Mouse (Mus musculus): ENCODE results near the gene Smad1. TPM values are rescaled to one million over a fixed set of nuclear protein-coding genes. Genes with fewer than 3 reads are reported as not detected.

The Smad1 gene
- total RNA-seq, 2 experiments from 2014 or later: 48.6 to 54.4 TPM

DNA sequence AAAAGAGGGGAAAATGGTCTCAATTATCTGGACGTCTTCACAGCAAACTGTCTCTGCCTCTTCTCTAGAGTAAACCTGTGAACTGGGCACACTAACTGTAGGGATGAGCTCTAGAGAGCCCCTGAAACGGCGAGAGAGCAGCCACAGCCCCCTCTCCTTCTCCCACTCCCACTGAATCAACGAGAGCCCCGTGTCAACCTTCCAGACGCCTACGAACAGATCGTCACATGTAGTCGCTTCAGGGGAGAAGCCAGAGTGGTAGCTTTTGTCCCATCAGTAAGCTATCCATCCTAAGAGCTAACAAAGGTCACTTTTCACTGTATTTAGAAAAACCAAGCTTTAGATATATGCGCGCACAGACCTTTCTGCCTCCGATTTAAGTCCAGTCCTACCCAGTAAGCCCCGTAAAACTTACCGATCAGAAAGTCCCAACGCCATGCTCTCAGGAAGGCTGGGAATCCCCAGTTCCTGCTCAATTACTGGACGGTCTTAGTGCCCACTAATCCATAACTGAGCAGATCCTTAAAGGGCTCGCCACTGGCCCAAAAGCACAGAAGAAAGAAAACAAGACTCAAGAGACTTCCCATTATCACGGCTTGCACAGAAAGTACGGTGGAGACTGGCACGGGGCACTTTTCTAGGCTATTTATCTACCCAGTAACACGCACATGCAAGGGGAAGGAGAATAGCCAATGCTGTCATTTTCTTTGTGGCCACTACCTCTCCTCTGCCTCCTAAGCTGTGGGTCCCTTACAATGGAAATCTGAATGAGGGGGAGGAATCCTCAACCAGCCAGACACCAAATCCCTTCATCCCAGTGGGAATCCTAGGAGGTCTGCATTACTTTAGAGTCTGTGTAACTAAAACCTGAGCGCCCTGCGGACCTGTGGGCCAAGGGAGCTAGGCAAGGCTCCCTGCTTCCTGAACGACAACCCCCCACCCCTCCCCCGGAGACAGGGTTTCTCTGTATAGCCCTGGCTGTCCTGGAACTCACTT is 14.7 kb downstream of the Smad1 start:
- no peak for DNase-seq (ENCODE audit: low spot score in 2 of 2)

DNA sequence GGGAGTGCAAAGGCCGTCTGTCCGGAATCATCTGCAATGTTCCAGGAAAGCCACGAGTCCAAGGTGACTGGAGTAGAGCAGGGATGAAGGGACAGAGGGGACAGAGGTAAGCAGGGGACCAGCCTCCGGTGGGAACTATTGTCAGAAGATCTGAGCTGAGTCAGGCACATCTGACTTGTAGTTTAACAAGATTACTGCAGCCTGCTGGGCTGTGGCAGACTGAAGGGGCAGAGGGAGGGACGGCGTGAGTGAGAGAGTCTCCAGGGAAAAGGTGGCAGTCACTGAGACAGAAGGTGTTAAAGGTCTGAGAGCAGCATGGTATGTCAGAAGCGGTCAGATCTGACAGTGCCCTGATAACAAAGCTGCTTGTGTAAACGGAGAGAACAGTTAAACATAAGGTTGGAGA is 16.5 kb downstream of the Smad1 start:
- DNase-seq (ENCODE audit: low spot score in 2 of 2): no peak

- DNase-seq (ENCODE audit: low spot score in 2 of 2): no peak
Measured at GRCm38 (mm10) chr8:79381771-79382170, 17.5 kb downstream of the Smad1 start.

GRCm38 (mm10) chr8:79380386-79380785 is 18.9 kb downstream of the Smad1 start:
- no peak for DNase-seq (ENCODE audit: low spot score in 2 of 2)

GRCm38 (mm10) chr8:79379971-79380370 is 19.3 kb downstream of the Smad1 start:
- DNase-seq (ENCODE audit: low spot score in 2 of 2): no peak

GRCm38 (mm10) chr8:79376648-79377047 is 22.7 kb downstream of the Smad1 start:
- no peak for DNase-seq (ENCODE audit: low spot score in 2 of 2)

- no peak for DNase-seq (ENCODE audit: low spot score in 2 of 2)
Measured at GRCm38 (mm10) chr8:79375775-79376123, 23.6 kb downstream of the Smad1 start.

DNA sequence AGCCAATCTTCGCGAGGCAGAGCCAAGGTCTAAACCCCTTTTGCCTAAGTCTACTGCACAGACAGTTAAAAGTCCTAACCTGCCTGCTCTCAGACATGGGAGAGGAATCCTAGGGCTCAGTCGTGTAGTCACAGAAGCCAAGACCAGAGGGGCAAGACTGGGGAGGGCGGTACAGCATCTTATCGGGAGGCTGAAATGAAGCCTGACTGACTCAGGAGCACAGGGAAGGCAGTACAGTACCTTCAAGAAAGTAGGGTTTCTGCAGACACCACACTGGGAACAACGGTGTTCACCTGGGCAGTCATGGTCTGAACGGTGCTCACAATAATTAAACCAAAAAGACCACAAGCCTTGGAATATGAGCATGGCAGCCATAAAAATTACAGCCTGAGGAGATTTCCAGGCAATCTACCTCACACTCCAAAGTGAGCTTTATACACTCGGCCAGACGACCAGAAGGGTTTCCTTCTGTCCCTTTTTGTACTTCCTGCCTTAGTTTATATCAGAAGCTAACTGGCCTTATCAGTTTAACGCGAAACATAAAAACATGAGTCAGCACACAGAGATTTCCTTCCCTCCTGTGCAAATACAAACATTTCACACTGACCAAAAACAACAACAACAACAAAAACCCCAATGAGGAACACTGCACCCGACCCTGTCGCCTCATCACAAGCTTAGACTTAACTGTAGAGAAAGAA is 24.1 kb downstream of the Smad1 start:
- DNase-seq (ENCODE audit: low spot score in 2 of 2): no peak

DNA sequence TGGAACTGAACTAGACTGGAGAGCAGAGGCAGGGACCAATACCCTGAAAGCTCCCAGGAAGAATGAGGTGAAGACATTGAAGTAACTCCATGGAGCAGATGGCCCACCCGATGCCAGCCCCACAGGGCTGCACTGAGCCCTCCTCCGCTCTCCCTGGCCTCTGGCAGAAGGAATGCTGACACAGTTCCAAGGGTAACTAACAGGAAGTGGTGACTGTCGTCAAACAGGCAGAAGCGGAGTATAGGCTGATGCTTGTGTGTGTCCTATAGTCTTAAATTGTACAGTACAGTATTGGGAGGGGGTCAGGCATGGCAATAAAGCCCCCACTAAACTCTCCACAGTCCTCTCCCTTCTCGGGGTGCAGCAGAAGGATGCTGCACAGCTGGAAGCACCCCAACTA is 24.9 kb downstream of the Smad1 start:
- DNase-seq (ENCODE audit: low spot score in 2 of 2): no peak

DNA sequence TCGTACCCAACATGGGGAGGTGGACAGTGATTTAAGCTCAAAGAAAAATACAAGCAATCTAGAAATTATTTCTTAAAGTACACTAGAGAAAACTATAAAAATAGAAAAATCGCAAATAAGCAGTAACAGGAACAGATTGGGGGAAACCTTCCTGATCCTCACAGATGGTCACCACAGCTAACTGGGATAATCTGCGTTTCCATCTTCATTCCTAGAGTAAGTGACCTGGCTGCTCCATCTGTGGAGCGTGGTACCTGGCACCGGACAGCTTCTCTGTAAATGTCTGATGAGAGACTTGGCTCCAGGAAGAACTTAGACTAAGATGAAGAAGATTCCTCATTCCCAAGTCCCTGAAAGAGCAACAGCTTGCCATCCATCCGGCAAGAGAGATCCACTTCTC is 25.8 kb downstream of the Smad1 start:
- DNase-seq (ENCODE audit: low spot score in 2 of 2): no peak

GRCm38 (mm10) chr8:79372960-79373359 is 26.4 kb downstream of the Smad1 start:
- DNase-seq (ENCODE audit: low spot score in 2 of 2): no peak

GRCm38 (mm10) chr8:79372521-79372920 is 26.8 kb downstream of the Smad1 start:
- no peak for DNase-seq (ENCODE audit: low spot score in 2 of 2)

GRCm38 (mm10) chr8:79372084-79372483 is 27.2 kb downstream of the Smad1 start:
- no peak for DNase-seq (ENCODE audit: low spot score in 2 of 2)

- DNase-seq (ENCODE audit: low spot score in 2 of 2): no peak
Measured at GRCm38 (mm10) chr8:79370646-79371290, 28.6 kb downstream of the Smad1 start.

DNA sequence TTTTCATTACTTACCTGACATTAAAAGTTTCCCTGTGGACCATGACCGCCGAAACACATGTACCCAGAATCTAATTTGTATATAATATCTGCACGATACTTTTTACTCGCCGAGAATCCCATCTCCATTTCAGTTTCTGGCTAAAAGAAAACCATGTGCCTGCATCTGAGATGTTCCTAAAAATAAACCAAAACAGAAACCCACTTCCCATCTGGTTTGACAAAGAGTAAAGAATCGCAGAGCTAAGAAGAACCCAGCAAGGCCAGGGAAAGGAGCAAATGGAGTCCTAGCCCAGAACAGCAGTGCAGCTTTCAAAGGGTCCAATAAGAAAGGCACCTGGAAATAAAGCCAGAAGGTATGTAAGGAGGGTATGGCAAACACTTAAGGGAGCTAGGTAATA is 30.2 kb downstream of the Smad1 start:
- DNase-seq (ENCODE audit: low spot score in 2 of 2): no peak

DNA sequence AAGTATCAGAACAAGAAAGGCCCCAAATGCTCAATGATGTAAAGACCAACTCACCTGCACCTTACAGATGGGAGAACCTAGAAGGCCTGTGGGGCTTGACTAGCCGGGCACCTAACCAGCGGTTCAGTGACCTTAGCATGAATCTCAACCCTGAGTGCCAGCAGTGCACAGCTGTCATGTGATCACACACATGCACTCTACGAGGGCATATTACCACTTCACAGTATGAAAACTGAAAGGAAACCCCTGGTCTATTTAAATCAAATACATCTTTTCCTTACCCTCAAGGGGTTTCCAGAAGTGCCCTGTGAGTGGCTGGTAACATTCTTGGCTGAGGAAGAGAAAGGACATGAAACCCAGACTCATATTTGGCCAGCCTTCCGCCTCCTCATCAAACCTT is 31.4 kb downstream of the Smad1 start:
- DNase-seq (ENCODE audit: low spot score in 2 of 2): no peak

GRCm38 (mm10) chr8:79367350-79367749 is 32.0 kb downstream of the Smad1 start:
- no peak for DNase-seq (ENCODE audit: low spot score in 2 of 2)

DNA sequence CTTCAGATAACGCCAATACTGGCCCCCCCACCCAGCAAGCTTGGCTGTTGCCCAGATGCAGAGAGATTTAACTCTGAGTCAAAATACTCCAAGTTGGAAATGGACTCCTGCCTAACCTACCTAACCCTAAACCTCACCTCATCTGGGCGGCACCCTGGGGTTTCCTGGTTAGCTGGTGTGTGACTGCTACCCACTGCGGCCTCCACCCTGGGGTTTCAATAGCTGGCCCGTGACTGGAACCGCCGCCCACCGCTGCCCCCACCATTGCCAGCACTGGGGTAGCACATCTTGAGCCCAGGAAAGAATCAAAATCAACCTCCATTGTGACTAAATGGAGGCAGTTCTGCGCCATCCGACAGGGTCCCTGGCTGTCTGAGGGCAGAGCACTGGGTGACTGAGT is 33.1 kb downstream of the Smad1 start:
- no peak for DNase-seq (ENCODE audit: low spot score in 2 of 2)

DNA sequence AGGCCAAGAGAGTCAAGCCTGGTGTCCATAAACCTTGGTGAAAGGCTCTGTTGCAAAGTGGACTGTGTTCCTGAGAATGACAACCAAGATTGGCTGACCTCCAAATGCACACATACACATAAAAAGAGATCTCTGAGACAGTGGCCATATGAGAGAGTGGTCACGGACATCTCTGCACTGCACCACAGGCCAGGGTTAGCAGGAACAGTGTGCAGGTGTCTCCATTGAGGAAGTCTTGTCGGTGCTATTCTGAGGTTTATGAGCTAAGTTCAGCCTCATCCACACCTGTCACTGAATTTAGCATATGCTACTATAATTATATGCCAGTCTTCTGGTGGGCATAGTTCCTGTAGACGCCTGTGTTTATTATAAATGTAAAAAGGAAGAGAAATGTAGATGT is 33.6 kb downstream of the Smad1 start:
- DNase-seq (ENCODE audit: low spot score in 2 of 2): no peak

GRCm38 (mm10) chr8:79364806-79365205 is 34.5 kb downstream of the Smad1 start:
- no peak for DNase-seq (ENCODE audit: low spot score in 2 of 2)

DNA sequence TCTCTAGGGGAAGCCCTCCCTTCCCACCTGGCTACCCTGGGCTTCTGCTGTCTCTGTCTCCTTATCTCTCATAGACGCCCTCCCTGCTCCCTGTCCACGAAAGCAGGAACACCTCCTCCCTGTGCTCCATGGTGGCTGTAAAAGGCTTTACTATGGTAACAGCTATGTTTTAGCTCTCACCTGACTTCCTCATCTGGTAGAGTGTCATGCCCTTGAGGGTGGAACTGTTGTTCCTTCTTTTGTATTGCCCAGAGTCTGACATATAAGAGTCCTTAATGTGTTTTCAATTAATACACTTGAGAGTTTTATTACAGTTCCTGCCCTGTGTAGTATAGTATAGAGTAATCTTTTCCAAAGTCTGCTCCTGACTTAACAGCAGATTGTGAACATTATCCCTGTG is 36.9 kb downstream of the Smad1 start:
- no peak for DNase-seq (ENCODE audit: low spot score in 2 of 2)
